Mouse (Mus musculus): ENCODE results near the gene Trim29.

Trim29 gene

GRCm38 (mm10) chr9:43310538-43310937 is at the start of gene Trim29:
Gene Trim29, plus strand, starts transcription at chr9:43310848.
- no peak for DNase-seq

DNA sequence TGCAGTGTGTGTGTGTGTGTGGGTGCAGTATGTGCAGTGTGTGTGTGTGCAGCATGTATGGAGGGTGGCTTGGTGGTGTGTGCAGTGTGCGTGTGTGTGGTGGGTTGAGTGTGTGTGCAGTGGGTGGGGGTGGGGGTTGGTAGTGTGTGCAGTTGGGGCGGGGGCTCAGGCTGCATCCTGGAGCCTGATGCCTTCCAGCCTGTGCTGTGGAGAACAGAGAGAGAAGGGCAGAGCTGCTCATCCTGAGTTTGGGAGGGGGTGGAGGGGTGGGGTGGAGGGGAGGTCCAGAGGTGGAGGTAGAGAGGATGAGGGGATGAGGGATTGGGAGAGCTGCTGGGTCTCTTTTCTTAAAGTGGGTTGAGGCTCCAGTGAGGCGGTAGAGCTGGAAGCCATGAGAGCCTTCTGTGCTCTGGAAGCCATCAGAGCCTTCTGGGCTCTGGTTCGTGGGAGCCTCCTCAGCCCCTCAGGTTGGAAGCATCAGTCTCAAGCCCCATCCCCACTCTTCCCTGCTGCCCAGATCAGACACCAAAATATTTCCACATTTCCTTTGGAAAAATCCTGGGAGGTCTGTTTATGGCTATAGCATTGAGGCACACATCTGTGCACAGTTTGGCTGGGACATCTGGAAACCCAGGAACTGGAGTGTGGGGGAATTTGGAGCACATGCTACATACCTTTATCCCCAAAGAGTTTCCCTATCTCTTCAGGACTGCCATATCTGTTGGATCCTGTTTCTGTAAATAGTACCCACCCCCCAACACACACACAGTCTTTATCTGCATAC is 49.3 kb upstream of the Trim29 start:
- DNase-seq: peak in 1 of 2 experiments; percentile 42

DNA sequence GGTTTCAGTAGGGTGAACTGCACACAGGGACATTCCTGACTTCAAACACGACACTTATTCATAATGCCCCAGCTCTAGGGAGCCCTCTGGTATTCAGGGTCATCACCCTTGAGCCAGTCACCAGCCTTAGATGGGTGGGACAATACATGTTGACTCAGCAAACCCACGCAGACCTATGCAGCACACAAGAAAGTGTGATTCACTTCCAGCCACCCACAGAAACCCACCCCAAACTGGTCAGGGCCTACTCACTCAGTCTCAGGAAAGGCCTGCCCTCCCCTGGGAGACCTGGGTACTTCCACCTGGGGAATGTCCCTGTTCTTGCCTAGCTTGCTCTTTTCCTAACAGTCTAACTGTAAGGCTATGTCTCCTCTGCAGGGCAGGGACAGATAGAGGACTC is 48.7 kb upstream of the Trim29 start:
- DNase-seq: peak in 1 of 2 experiments; percentile 56

DNA sequence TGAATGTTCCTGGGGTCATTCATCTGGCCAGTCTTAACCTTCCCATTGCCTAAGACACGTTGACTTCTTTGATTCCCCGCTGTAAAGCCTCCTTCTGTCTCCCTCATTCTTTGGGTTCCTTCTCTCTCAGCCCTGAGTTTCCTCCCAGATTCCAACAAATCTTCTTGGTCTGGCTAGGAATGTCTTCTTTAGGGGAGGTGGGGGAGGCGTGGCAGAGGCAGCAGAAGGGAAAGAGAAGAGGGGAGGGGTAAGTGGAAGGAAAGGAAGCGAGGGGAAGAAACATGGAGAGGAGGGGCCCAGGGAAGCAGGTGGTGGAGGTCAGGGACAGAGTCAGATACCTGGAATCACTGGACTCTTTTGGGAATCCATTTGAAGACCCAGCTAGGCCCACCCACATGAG is 48.3 kb upstream of the Trim29 start:
- peak in 1 of 2 experiments; percentile 28 for DNase-seq

DNA sequence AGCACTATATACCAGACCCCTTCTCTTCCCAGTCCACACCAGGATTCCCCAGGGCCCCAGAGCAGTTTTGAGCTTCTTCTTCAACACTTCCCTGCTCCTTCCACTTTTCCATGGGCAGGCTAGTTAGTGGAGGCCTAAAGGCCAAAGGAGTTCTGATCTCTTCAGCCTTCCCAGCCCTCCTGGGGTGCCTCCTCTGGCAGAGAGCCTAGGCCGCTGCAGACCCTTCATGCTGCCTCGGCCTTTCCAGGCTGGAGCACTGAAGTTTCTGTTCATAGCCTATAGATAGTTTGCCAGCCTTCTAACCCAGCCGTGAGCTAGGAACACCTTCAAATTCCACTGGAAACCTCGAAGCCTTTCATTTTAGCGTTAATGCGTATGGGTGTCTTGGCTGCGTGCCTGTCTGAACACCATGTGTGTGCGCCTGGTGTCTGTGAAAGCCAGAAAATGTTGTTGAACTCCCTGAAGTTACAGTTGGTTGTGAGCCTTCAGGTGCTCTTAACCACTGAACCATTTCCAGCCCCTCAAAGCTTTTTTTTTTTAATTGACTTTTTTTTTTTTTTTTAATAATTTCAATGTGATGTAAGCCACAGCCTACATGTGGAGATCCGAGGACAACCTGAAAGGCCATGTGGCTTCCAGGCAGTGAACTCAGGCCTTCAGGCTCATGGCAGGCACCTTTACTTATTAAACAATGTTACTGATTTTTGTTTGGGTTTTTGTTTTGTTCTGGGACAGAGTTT is 47.7 kb upstream of the Trim29 start:
- DNase-seq: peak; percentile 74 to 79

- peak; percentile 84 to 93 for DNase-seq
Observed at GRCm38 (mm10) chr9:43263946-43264451, 46.6 kb upstream of the Trim29 start.

- DNase-seq: no peak
Observed at GRCm38 (mm10) chr9:43265194-43265593, 45.5 kb upstream of the Trim29 start.

GRCm38 (mm10) chr9:43267357-43267756 is 43.3 kb upstream of the Trim29 start:
- peak; percentile 45 to 85 for DNase-seq

DNA sequence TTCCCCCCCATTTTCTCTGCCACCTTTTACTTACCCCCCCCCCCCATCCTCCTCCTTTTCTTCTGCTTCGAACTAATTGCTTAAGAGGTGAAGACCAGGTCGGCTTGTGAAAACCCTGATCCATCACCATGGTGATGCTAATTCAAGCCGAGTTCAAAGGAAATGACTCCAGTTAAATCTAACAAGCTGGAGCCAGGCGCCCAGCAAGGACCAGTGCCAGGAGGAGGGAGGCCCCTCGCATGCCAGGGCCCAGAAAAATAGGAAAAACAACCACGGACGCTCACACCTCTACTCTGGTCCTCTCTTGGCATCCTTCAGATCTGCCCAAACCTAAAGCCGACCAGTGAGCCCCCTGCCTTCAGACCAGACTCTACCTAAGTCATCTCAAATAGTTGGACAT is 41.5 kb upstream of the Trim29 start:
- DNase-seq: no peak

GRCm38 (mm10) chr9:43270723-43271252 is 39.9 kb upstream of the Trim29 start:
- peak; percentile 37 to 44 for DNase-seq

DNA sequence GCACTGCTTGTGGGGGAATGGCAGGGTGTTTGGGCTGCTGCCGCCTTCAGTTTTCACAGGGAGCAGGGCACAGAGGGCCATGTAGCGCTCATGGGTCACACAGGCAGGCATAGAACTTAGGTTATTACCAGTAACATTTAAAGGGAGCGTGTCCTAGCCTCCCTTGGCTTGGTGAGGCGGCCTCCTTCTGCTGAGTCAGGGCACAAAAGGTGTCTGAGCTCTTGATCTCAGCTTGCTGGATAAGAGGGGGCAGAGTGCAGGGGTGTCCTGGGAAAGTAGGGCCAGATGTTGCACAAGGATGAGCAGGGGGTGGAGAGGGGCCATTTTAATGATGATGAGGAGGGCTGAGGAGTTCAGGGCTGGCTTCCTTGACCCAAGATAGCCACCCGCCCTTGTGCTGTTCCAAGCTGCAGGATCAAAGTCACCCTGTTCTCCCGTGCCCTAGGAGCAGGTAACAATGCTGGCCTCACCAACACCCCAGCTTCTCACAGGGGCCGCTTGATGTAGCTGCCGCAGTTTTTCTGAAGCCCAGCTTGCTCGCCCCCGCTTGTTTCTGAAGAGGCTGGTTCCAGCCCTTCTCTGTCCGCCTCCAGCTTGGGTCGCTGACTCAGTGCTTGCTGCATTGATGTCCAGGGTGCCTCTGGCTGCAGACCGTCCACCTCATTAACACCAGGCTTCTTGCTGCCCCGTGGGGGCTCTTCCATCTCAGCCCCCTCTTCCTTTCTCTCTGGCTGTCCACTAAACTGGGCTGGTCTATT is 38.7 kb upstream of the Trim29 start:
- DNase-seq: peak; percentile 38 to 54

DNA sequence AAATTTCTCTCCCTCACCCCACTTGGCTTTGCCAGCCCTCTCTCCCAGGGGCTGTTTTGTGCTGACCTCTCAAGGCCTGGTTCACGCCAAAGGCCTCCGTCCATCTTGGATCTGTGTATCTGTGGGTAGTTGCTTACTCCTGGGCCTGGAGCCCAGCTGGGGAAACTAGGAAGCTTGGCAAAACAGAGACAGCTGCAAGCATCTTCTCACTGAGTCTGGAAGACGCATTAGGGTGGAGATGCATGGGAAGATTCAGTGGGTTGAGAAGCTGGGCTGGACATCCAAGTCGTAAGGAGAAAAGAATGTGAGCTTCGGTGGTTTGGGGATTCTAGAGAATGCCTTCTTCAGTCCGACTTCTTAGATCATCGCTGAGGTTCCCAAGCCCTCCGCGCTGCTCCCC is 36.9 kb upstream of the Trim29 start:
- DNase-seq: no peak

GRCm38 (mm10) chr9:43284284-43284683 is 26.4 kb upstream of the Trim29 start:
- peak; percentile 77 to 87 for DNase-seq

- DNase-seq: no peak
Observed at GRCm38 (mm10) chr9:43285281-43285680, 25.4 kb upstream of the Trim29 start.

GRCm38 (mm10) chr9:43286870-43287269 is 23.8 kb upstream of the Trim29 start:
- peak; percentile 46 to 78 for DNase-seq

DNA sequence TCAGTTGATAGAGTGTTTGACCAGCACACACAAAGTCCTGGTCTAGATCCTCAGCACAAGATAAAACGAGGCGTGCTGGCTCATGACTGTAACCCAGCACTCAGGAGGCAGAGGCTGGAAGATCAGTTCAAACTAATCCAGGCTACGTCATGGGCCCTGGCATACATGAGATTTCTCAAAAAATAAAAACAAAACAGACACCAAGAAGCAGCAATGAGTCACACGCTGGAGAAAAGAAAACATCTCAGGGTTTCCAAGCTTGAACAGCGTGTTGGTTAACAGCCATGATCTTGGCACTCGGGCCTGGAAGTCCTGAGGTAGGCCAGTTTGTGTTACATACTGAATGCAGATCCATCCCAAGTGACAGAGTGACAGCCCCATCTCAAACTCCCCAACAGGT is 17.6 kb upstream of the Trim29 start:
- DNase-seq: no peak

- DNase-seq: no peak
Observed at GRCm38 (mm10) chr9:43300394-43300793, 10.3 kb upstream of the Trim29 start.

DNA sequence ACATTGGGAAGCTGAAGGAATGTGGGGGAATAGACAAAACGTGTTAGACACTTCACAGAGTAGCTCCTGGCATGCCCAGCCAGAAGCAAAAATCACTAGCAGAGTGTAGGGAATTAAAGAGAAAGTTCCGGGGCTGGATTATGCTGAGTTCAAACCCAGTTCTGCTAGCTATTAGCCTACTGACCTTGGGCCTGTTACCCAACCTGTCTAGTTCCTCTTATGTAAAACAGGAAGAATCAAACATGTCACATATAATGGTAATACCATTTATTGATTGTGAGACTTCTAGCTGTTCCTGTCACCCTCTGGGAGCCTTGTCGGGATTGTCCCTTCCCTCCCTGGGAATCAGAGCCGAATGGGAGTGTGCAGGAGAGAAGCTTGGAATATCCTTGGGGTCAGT is 7.7 kb upstream of the Trim29 start:
- DNase-seq: no peak

DNA sequence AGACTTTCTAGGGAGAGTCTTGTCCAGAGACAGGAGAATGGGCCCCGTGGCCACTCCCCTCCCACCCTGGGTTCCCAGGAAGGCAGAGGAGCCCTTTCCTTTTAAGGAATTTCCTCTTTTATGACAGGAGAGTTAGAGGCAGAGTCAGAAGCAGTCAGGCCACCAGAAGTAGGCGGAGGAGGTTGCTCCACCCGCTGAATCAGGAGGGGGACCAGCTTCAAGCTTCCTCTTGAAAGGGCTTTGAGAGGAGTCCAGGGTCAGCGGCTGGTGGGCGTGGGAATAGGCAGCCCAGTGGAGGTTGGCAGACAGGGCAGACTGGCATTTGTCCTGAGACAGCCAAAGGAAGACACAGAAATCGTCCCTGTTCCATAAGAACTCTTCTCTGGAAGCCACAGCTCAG is 4.8 kb upstream of the Trim29 start:
- no peak for DNase-seq

- no peak for DNase-seq
Observed at GRCm38 (mm10) chr9:43309087-43309872, 1.4 kb upstream of the Trim29 start.

GRCm38 (mm10) chr9:43312190-43312589 is 1.5 kb downstream of the Trim29 start:
- no peak for DNase-seq

DNA sequence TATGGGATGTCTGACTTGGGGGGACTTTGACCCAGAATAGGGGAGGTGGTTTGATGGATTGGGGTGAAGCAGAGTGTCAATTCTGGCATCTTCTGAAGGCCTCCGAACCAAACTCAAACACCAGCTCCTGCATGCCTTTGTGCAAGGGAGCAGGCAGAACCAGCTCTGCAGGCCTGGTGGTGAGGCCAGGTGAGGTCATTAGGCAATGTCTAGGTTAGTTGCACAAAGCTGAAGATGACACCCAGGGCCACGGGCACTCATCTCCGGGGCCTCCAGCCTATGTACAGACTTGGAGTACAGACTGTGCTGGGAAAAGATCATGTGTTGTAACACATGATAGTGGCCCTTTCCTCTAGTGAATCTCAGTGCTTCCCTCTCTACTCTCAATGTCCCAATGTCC is 3.2 kb downstream of the Trim29 start:
- no peak for DNase-seq

Measured in kidney, postnatal 36 days (tissue).